Mouse (Mus musculus) liver, postnatal 0 days (tissue): Measurements from ENCODE around the gene Senp2. TPM values are rescaled to one million over a fixed set of nuclear protein-coding genes. Genes with fewer than 3 reads are reported as not detected.
"Not testable (repeated sequence)": the region's sequence is repeated elsewhere in the genome, so short reads cannot be mapped to it uniquely, and the experiment has no call there.

Experiments
- ATAC-seq: fragments of 200-750 bp; cut with Nextera tagmentation; 2 replicates; pipeline ENCODE4 v1.8.0; 2017; ENCODE audit warnings: mild to moderate bottlenecking, moderate library complexity
- DNase-seq: peaks from one replicate; pipeline ENCODE4 v3.0.0-alpha.2; 2016
- H3K27ac ChIP-seq: fragments of 300-500 bp; sonication (generic); 2 replicates; pipeline ENCODE4 v1.5.1; 2014; ENCODE audit warnings: antibody characterized with exemption, moderate library complexity, mild to moderate bottlenecking, low read depth
- H3K27me3 ChIP-seq: fragments of 300-500 bp; sonication (generic); 2 replicates; pipeline ENCODE4 v1.6.1; 2014; ENCODE audit warnings: low read length, control low read depth, mixed read lengths; ENCODE audit not compliant: insufficient read depth
- H3K36me3 ChIP-seq: fragments of 300-500 bp; sonication (generic); replicated peaks from 2 replicates; pipeline ENCODE4 v1.6.1; 2014; ENCODE audit warnings: mild to moderate bottlenecking, control low read depth, low read length, moderate library complexity, mixed read lengths; ENCODE audit not compliant: insufficient read depth
- H3K4me1 ChIP-seq: fragments of 300-500 bp; sonication (generic); 2 replicates; pipeline ENCODE4 v1.6.1; 2014; ENCODE audit warnings: antibody characterized with exemption, mild to moderate bottlenecking, control low read depth; ENCODE audit not compliant: insufficient read depth
- H3K4me2 ChIP-seq: fragments of 300-500 bp; sonication (generic); 2 replicates; pipeline ENCODE4 v1.6.1; 2014; ENCODE audit warnings: low read depth, mild to moderate bottlenecking, low read length, moderate library complexity, mixed read lengths
- H3K4me3 ChIP-seq: fragments of 300-500 bp; sonication (generic); 2 replicates; pipeline ENCODE4 v1.5.1; 2014; ENCODE audit warnings: low read depth, low read length
- H3K9ac ChIP-seq: fragments of 300-500 bp; sonication (generic); replicated peaks from 2 replicates; pipeline ENCODE4 v1.6.1; 2014; ENCODE audit warnings: mild to moderate bottlenecking, moderate library complexity
- H3K9me3 ChIP-seq: fragments of 300-500 bp; sonication (generic); 2 replicates; pipeline ENCODE4 v1.6.1; 2016; ENCODE audit warnings: mild to moderate bottlenecking, control low read depth, low read length, mixed read lengths
- CTCF ChIP-seq: sonication (generic); IDR thresholded peaks from 2 replicates; pipeline ENCODE4 v1.5.1; 2016; ENCODE audit warnings: antibody characterized with exemption, low read depth
- EP300 ChIP-seq: IDR thresholded peaks from 2 replicates; pipeline ENCODE4 v1.6.1; 2016; ENCODE audit warnings: antibody characterized with exemption, low read depth, mild to moderate bottlenecking
- WGBS: fragments of 180-500 bp; shearing (Covaris S2); extraction: QIAGEN DNeasy Blood & Tissue Kit; methylation state at CpG from one replicate; pipeline ENCODE4 v1.1.7; 2014; ENCODE audit not compliant: insufficient replicate concordance; 5-methylcytosine and 5-hydroxymethylcytosine counted together
- polyA plus RNA-seq: library from polyadenylated mRNA; unstranded; fragments of >200 nt; fragmentation: Nextera tagmentation; extraction: Ambion mirVana; gene quantifications from 2 replicates; pipeline ENCODE4 v1.2.1, GENCODE M21; 2015

Senp2 gene
- polyA plus RNA-seq, 1 experiment from 2014 or later = 15.5 TPM

DNA sequence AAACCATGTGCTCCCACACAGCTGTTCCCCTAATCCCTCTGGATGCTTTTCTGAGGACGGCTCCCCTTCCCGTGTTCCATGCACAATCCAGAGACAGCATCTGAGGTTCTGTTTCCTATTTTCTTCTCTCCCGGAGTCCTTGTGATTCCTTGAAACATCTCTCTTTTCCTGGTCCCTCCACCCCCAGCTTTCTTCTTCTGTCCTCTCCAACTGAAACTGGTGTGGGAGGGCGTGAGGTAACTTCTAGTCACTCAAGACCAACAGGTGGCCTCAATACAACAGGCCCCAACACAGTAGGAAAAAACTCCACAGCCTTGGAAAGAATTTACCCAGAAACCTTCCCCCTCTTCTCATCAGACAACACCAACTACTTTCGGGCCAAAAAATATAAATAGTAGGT, 31.9 kb upstream of the Senp2 start:
- H3K4me2 ChIP-seq = no peak overlapping the region
- no peak overlapping the region for H3K27ac ChIP-seq
- WGBS = 72% methylated on average over 5 of the region's 5 CpGs
- no peaks in the 10 kb centered on the region for H3K36me3 ChIP-seq
- no peak for DNase-seq
- H3K27me3 ChIP-seq = 0 out of 2 replicates have a peak, but pooled peaks cover 5% of the 10 kb centered on the region
- H3K4me3 ChIP-seq = no peak overlapping the region
- no peak overlapping the region for H3K9ac ChIP-seq
- no peaks in the 10 kb centered on the region for H3K4me1 ChIP-seq
- no peaks in the 10 kb centered on the region for H3K9me3 ChIP-seq
- ATAC-seq = no peak
- TF ChIP-seq CTCF = no peak

DNA sequence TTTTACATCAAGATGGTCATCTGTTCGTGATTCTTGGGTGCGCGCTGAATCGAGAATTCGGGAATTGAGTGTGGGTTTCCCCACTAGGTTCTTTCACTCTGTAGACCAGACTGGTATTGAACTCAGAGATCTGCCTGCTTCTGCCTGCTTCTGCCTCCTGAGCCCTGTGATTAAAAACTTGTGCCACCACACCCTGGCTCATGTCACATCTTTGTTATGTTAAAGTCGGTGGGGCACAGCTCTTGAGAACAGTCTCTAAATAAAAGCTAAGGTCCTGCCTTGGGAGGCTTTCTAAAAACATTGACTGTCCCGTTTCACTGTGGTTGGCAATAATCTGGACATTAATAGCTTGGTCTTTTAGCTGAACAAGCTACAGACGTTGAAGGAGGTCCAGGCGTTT, 26.1 kb upstream of the Senp2 start:
- DNase-seq = no peak
- H3K9ac ChIP-seq = no peak overlapping the region
- no peaks in the 10 kb centered on the region for H3K4me1 ChIP-seq
- no peak for TF ChIP-seq EP300
- no peak for TF ChIP-seq CTCF
- no peak overlapping the region for H3K4me3 ChIP-seq
- H3K27me3 ChIP-seq = no peaks in the 10 kb centered on the region
- H3K27ac ChIP-seq = no peak overlapping the region
- no peaks in the 10 kb centered on the region for H3K9me3 ChIP-seq
- 83% methylated on average over 9 of the region's 9 CpGs for WGBS
- H3K4me2 ChIP-seq = no peak overlapping the region
- no peaks in the 10 kb centered on the region for H3K36me3 ChIP-seq
- ATAC-seq = no peak

DNA sequence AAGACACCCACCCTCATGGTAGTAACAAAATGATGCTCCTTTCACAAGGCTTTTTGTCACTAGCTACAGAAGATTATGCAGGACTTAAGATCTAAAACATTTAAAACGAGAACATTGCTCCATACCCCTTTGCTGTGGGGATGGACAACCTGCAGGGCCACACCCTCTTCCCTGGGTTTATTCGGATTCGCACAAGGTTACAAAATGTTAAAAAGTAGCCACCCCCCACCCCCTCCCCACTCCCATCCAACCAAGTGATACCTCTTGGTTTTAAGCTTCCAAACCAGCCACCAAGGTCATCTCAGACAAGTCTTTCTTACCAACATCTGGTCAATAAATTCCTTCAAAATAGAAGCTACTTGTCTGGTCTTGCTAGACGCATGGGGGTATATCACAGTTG, 25.7 kb upstream of the Senp2 start:
- TF ChIP-seq CTCF (no peak), EP300 (no peak)
- 87% methylated on average over 4 of the region's 4 CpGs for WGBS
- Histone ChIP-seq H3K4me3 (no peak overlapping the region), H3K4me1 (no peaks in the 10 kb centered on the region), H3K9me3 (no peaks in the 10 kb centered on the region), H3K27me3 (no peaks in the 10 kb centered on the region), H3K4me2 (no peak overlapping the region), H3K36me3 (no peaks in the 10 kb centered on the region), H3K9ac (no peak overlapping the region), H3K27ac (no peak overlapping the region)
- no peak for ATAC-seq
- DNase-seq = no peak

DNA sequence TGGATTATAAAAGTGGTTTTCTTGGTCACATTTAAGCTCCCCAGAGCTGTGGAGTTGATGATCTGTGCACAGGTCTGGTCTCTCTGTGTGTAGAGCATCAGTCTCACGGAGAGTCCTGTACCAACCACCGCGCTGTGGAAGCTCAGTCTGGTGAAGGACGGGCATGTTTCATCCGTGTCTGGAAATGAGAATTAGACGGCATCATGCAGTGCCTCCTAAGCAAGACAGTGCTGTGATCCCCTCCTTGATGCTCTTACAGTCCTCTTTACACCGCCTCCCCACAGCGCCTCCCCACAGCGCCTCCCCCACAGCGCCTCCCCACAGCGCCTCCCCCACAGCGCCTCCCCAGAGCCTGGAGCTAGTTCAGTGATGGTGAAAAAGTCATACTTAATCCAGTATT, 25.2 kb upstream of the Senp2 start:
- no peaks in the 10 kb centered on the region for H3K36me3 ChIP-seq

DNA sequence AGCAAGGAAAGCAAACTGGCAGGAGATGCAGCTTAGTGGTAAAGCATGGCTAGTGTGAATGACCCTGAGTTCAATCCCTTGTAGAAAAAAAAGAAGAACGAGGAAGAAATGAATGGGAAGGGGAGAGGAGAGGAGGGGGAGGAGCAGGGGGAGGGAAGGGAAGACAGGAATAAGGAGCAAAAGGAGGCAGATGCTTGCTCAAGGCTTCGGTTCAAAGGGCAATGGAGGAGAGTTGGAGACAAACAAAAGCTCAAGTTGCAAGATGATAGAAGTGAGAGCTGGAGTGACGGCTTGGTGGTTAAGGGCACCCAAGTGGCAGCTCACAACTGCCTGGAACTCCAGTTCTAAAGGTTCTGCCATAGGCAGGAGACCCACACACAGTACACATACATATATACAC, 23.1 kb upstream of the Senp2 start:
- no peak overlapping the region for H3K9ac ChIP-seq
- no peaks in the 10 kb centered on the region for H3K36me3 ChIP-seq
- H3K4me3 ChIP-seq = no peak overlapping the region
- 48% methylated on average over 3 of the region's 3 CpGs for WGBS
- no peak for ATAC-seq
- no peaks in the 10 kb centered on the region for H3K4me1 ChIP-seq
- TF ChIP-seq CTCF (no peak), EP300 (no peak)
- DNase-seq = no peak
- no peaks in the 10 kb centered on the region for H3K9me3 ChIP-seq
- H3K27ac ChIP-seq = no peak overlapping the region
- H3K27me3 ChIP-seq = no peaks in the 10 kb centered on the region
- no peak overlapping the region for H3K4me2 ChIP-seq

More for the DNA sequence above, 25.2 kb upstream of the Senp2 start:
- H3K4me2 ChIP-seq = no peak overlapping the region
- no peak for DNase-seq
- no peak overlapping the region for H3K9ac ChIP-seq
- H3K27me3 ChIP-seq = no peaks in the 10 kb centered on the region
- no peak for TF ChIP-seq CTCF
- no peak for TF ChIP-seq EP300
- 94% methylated on average over 12 of the region's 12 CpGs for WGBS
- no peak overlapping the region for H3K4me3 ChIP-seq
- ATAC-seq = no peak
- H3K4me1 ChIP-seq = no peaks in the 10 kb centered on the region
- H3K9me3 ChIP-seq = no peaks in the 10 kb centered on the region
- H3K27ac ChIP-seq = no peak overlapping the region

DNA sequence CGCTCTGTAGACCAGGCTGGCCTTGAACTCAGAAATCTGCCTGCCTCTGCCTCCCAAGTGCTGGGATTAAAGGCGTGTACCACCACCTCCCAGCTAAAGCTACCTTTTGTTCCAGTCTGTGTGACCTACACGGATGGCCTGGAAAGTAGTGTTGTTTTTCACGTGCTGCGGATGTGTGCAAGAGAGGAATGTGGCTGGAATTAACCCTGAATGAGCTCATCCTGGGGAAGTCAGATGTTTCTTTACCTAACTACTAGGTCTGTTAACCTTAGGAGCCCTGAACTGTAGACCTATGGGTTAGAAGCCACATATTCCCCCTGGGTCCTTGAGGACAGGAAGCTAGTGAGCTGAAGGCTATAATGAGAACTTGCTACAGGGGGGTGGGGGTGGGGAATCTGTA, 21.3 kb upstream of the Senp2 start:
- ATAC-seq (no peak), DNase-seq (no peak)
- no peak overlapping the region for H3K4me3 ChIP-seq
- no peak for TF ChIP-seq CTCF
- no peak for TF ChIP-seq EP300
- no peaks in the 10 kb centered on the region for H3K4me1 ChIP-seq
- H3K27me3 ChIP-seq = no peaks in the 10 kb centered on the region
- H3K9ac ChIP-seq = no peak overlapping the region
- no peak overlapping the region for H3K27ac ChIP-seq
- H3K4me2 ChIP-seq = no peak overlapping the region
- H3K9me3 ChIP-seq = no peaks in the 10 kb centered on the region
- no peaks in the 10 kb centered on the region for H3K36me3 ChIP-seq
- WGBS = 62% methylated on average over 5 of the region's 5 CpGs

DNA sequence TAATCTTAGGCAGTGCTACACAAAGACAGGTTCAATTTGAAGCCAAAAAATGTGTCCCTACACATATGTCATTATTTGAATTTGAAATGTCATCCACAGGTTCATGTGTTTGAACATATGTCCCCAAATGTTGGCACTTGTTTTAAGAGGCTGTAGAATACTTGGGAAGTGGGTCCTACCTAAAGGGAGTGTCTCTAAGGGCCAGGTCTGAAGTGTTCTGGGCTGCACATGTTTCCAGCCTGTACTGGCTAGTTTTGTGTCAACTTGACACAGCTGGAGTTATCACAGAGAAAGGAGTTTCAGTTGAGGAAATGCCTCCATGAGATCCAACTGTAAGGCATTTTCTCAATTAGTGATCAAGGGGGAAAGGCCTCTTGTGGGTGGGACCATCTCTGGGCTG, 18.4 kb upstream of the Senp2 start:
- not testable (repeated sequence) for H3K9me3 ChIP-seq, H3K4me3 ChIP-seq, H3K27me3 ChIP-seq, ATAC-seq, H3K9ac ChIP-seq, H3K4me1 ChIP-seq, H3K27ac ChIP-seq, DNase-seq, H3K4me2 ChIP-seq, H3K36me3 ChIP-seq
